Mouse (Mus musculus): ENCODE results near the gene Tcf3. TPM values are rescaled to one million over a fixed set of nuclear protein-coding genes. Genes with fewer than 3 reads are reported as not detected.

Gene Tcf3
- total RNA-seq, 2 experiments from 2014 or later = 51.9 to 53.7 TPM

DNA sequence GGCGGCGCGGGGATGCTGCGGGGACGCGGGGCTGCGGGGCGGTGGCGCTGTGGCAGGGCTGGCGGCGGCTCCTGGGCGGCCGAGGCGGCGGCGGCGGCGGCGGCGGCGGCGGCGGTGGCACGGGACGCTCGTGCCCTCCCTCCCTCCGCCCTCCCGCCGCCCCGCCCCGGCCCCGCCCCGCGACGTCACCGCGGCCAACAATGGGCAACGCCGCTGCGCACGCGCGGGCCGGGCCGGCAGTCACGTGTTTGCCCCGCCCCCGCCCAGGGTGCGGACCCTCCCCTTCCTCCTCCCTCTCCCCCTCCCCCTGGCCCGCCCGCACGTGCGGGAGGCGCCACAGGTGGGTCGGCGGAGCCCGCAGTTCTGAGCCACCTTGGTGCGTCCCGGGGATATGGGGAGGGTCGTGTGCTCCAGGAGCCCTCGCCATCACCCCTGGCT, 45.9 kb downstream of the Tcf3 start, which contains the start of gene Mex3d:
Gene Mex3d (minus strand): TSS at position 138 of the 438 bp plus-strand sequence.
- intact Hi-C loops (cut with DNase I) = no loop called here
- DNase-seq = peak; percentile 97

DNA sequence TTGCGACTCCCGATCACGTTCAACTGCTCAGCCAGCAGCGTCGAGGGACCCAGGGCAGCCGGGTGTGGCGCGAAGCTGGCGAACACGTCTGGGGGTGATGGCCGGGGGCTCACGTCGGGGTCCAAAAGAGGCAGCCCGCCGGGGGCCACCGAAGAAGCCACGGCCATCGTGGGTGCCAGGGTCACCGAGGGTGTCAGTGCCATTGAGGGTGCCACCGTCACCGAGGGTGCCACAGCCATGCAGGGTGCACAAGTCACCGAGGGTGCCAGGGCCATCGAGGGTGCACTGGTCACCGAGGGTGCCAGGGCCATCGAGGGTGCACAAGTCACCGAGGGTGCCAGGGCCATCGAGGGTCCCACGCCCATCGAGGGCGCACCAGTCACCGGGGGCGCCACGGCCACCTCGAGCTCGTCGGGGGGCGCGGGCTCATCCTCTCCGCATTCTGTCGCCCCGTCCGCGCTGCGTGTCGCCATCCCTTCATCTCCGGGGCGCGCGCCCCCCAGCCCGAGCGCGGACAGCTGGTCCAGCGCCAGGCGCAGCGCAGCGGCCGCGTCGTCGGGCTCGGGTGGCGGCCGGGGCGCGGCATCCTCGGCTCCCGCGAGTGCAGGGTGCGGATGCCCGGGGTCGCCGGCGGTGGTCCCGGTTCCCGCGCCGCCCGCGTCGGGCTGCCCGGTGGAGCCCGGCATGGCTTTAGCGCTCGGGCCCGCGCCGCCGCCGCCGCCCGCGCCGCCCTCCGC, 46.5 kb downstream of the Tcf3 start:
- intact Hi-C loops (cut with DNase I) = no loop called here
- DNase-seq = no peak

DNA sequence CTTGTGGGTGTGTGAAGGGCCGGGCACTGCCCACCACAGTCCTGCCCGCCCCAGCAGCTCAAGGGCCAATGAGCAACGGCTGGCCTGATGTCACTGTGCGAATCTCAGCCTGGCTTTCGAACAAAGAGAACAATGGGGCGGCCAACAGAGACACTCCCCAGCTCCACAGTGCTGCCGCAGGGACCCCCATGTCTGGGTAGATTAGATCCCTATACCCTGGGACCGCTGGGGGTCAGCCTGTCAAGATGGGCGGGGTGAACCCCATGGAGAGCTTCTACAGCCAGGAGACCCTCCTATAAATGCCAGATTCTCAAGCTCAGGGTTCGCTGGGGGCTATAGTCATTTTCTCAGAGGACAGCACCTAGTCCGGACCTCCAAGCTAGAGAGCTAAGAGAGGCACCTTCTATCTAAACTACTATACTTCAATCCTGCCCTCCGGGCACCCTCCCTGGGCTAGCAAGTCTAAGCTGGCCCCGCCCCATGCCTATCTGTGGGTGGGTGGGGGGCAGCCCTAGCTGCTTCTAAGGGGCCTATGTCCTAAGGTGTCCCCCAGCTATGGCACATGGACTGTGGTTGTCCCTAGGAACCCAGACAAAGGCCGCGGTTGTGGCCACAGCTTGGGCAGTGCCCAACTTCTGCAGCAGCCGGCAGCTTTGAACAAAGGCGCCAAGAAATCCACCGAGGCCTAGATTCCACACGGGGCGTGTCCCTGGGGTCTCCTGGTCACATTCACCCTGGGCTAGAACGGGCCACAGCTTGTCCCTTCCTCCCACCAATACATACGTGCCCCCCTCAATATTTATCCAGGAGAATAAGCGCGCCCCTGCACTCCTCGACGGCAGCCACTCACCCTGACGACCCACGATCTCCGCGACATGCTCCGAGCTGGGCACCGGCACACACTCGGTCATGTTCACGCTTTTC, 47.4 kb downstream of the Tcf3 start:
- intact Hi-C loops (cut with DNase I) = no loop called here
- DNase-seq = peak; percentile 76

DNA sequence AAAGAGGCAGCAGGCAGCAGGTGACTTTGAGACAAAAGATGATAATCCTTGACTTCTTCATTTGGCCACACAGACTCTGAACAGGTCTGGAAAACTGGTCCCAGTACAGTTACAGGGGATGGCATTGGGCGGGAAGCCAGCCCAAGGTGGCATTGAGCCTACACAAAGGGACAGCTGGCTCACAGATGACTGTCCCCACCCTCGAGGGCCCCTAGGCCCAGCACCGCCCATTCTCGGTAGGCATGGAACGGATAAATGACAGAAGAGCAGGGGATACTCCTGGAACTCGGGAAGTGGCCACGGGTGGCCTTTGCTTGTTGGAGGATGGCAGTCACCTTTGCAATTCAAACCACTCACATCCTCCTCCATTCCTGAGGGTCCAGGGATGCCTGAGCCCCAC, 48.1 kb downstream of the Tcf3 start:
- intact Hi-C loops (cut with DNase I) = no loop called here
- DNase-seq = peak; percentile 83

DNA sequence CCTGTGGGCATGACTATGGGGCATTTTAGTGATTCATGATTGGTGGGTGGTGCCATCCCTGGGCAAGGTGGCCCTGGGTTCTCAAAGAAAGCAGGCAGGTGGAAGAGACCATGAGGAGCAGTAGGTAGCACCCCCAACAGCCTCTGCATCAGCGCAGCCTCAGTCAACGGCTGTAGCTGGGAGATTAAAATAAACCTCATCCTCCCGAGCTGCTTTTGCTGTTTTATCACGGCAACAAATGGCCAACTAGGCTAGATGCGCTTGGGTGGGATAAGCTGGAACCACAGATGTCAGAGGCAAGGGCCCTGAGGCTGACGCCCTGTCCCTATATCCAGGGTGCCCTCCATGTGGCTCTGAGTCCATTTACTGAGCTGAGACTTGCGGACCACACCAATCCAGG, 48.7 kb downstream of the Tcf3 start:
- intact Hi-C loops (cut with DNase I) = no loop called here
- no peak for DNase-seq

DNA sequence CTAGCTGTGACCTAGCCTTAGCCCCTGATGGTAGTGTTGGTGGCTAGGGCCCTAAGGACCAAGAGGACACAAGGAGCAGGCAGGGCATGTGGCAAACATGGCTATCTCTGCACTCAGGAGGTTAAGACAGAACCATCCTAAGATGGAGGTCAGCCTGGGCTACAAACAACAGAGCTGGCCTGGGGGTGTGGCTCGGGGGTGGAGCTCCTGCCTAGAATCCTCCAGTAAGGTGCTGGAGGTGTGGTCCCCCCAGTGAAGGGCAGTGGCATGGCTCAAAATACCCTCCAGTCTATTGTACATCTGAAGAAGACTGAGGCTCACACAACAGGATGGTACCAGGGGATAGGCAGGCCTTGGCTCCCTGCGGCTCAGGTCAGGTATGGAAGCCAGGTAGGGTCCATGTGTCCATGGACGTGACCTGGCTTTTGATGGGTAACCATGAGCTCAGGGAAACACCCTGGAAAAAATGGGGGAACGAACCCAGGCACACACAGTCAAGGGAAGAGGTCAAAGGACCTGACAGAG, 49.3 kb downstream of the Tcf3 start:
- no peak for DNase-seq
- intact Hi-C loops (cut with DNase I) = no loop called here

DNA sequence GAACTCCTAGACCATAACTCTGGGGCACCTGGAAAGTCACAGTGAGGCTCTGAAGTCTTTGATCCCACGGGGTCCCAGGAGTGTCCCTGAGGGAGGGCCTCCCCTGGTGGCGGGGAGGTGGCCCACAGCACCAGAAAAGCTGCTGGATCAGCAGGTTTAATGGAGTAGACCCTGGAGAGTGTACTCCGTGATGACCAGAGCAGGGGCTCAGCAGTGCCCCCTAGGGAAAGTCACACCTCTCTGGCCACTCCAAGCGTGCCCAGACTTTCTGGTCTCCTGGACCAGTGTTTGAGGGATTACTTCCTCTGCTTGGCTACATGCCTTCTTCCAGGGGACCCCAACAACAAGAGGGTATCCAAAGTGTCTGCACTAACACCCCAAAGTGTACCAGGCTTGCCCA, 50.0 kb downstream of the Tcf3 start:
- DNase-seq = no peak
- intact Hi-C loops (cut with DNase I) = no loop called here

DNA sequence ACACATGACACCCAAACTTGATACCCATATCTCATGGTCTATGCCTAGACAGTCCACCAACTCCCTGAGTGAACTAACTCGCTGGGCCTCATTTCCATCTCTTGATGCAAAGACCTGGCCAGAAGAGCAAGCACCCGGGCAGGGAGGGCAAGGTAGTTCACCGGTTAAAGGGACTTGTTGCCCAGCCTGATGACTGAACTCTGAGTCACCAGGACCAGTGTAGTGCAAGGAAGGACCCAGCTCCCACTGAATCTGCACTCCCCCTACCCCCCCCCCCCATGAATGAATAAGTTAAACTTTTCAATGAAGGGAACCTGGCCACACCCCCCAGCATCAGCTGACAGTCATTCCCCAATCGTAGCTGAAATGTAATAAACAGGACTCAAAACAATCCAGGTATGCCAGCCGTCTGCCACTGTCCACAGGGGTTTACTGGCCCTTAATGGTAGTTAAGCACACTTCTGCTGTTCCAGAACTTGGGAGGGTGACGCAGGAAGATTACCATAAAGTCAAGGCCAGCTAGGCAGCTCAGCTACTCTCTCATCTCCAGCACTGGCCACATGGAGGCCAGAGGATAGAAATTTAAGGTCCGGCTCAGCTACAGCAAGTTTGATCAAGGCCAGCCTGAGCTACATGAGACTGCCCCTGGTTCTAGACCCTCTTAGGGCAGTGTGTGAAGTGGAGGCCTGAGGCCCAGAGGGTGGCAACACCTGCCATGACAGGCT, 50.6 kb downstream of the Tcf3 start:
- intact Hi-C loops (cut with DNase I) = no loop called here
- no peak for DNase-seq

DNA sequence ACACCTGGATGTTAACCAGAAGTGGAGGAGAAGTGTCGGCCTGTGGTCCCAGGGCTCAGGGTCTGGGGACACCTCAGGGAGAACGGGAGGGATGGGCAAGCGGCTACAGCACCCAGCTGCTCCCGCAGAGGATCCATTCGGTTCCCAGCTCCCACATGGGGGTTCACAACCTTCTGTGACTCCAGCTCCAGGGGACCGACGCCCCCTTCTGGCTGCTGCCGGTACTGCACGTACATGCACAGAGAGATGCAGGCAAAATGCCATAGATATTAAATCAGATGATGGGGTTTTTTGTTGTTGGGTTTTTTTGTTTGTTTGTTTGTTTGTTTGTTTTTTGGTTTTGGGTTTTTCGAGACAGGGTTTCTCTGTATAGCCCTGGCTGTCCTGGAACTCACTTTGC, 55.7 kb downstream of the Tcf3 start:
- peak; percentile 57 for DNase-seq
- intact Hi-C loops (cut with DNase I) = loop anchor here (5.0 kb wide), 1 partner anchor 35 kb away; no protein-coding TSS in a partner anchor

DNA sequence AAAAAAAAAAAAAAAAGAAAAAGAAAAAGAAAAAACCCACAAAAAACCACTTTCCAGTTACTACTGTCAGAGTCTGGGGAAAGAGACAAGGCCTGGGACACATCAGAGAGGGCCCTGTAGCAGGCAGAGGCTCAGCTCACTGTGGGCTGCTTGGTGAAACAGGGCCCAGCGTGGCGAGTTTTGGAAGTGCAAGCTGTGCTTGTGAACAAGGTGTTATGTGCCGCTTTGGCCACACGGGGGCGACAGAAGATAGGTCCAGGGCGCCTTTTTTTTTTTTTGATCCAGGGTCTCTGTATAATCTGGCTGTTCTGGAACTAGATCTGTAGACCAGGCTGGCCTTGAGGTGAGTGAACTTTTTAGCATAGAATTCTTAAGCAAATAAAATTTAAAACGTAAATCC, 57.3 kb downstream of the Tcf3 start:
- DNase-seq = peak; percentile 97
- intact Hi-C loops (cut with DNase I) = loop anchor here (5.0 kb wide), 1 partner anchor 34 kb away; no protein-coding TSS in a partner anchor

DNA sequence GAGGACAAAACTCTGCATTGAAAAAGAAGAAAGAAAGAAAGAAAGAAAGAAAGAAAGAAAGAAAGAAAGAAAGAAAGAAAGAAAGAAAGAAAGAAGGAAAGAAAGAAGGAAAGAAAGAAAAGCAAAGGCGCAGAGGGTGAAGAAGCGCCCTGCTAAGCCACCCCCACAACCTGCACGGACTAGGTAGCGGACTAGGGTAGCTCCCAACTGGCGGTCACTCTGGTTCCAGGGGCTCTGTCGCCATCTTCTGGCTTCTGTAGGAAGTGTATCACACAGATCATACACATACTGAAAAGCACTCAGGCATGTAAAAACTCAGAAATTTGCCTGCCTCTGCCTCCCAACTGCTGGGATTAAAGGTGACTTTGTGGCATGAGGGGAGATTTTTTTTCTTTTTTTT, 59.4 kb downstream of the Tcf3 start:
- intact Hi-C loops (cut with DNase I) = no loop called here
- peak; percentile 76 for DNase-seq

DNA sequence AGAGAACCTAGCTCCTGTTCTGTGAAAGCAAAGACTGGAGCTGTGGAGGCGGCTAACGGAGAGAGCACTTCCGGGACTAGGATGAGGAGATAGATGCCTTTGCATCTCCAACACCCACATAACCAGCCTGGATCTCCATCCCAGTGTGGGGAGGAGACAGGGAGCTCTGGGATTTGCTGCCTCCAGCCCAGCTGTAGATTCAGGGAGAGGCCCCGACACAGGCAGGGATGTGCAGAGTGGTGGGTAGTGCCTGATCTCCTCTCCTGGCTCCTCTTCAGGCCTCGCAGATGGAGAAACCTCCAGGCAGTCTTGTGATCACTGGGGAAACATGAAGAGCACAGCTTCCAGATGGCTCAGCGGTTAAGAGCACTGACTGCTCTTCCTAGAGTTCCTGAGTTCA, 60.7 kb downstream of the Tcf3 start:
- intact Hi-C loops (cut with DNase I) = no loop called here
- no peak for DNase-seq

DNA sequence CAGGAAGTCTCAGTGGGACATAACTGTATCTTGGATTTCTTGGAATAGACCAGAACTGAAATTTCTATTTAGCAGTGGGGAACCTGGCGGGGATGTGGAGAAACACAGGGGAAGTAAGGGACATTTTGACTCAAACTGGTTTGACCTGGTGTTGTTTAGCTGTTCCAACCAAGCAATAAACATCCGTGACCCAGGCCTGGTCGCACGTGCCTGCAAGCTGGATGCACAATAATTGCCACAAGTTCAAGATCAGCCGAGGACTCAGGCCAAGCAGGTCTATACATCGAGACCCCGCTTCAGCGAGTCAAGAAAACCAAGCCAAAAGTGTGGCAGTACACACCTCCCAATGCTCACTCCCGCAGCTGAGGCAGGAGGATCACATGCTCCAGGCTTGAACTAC, 61.5 kb downstream of the Tcf3 start:
- DNase-seq = no peak
- intact Hi-C loops (cut with DNase I) = no loop called here

DNA sequence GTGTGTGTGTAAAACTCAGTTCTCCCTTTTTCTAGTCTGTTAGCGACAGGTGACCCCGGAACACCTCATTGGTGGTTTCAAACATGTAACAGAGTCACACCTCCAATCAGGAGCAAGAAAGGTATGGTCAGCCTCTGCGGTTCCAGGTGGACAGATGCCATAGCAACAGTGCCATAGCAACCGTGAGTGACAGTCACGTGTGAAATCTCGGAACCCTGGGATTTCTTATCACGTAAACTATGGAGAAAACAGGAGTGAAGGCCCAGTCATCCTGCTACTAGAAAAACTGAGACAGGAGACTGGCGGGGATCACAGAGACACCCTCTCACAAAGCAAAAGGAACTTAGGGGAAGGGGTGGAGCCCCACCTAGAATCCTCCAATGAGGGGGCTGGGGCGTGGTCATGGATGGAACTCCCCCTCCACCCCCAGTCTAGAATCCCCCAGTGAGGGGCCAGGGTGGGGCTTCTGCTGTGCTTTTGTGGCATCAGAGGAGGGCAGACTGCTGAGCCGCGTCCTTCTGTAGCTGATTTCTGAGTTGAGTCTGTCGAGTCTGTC, 62.0 kb downstream of the Tcf3 start:
- peak; percentile 61 for DNase-seq
- intact Hi-C loops (cut with DNase I) = no loop called here

DNA sequence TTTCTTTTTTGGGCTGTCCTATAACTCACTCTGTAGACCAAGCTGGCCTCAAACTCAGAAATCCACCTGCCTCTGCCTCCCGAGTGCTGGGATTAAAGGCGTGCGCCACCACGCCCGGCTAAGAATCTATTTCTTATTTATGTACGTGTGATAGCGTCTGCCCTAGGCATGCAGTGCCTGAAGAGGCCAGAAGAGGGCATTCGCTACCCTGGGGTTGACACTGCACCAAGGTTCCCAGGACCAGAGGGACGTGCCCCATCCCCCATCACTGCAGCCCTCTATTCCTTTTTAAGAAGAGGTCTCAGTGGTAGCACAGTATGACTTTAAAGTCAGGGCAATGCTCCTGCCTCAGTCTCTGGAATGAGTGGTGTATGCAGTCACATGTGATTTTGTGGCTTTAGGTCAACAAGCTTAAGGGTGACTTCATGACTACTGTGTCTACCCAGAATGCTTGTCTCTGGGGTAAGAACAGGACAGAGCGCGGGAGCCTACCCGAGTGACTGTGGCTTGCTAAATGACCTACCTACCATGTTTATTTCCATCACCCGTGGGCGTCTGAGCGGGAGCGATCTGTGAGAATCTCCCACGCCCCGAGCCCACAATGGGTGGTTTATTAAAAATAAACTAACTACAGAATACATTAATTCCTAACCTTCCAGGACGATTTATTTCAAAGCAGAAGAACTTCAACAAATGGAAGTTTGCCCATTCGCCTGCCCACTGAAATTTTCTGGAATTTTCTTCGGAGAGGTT, 63.3 kb downstream of the Tcf3 start:
- intact Hi-C loops (cut with DNase I) = no loop called here
- DNase-seq = no peak

DNA sequence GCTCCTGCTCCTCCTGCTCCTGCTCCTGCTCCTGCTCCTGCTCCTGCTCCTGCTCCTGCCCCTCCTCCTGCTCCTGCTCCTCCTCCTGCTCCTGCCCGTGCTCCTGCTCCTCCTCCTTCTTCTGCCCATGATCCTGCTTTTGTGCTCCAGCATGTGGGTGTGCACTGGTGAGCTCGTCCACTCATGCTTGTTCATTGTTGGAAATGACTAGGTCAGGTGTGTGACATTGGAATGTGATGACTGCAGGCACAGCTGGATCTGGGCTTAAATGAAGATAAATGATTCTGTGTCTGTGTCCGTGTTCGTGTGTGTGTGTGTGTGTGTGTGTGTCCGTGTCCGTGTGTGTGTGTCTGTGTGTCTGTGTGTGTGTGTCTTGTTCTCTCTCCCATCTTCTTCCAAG, 65.1 kb downstream of the Tcf3 start:
- no peak for DNase-seq
- intact Hi-C loops (cut with DNase I) = no loop called here

DNA sequence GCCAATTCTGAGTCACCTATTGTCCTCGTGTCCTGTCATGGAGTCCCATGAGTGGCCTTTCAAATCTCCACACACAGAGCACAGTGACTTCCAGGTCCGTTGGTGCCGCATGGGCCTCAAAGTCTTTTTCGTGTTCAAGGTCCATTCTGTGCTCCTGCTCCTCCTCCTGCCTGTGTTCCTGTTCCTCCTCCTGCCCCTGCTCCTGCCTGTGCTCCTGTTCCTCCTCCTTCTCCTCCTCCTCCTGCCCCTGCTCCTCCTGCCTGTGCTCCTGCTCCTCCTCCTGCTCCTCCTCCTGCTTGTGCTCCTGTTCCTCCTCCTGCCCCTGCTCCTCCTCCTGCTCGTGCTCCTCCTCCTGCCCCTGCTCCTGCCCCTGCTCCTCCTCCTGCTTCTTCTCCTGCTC, 65.5 kb downstream of the Tcf3 start:
- no peak for DNase-seq
- intact Hi-C loops (cut with DNase I) = no loop called here

DNA sequence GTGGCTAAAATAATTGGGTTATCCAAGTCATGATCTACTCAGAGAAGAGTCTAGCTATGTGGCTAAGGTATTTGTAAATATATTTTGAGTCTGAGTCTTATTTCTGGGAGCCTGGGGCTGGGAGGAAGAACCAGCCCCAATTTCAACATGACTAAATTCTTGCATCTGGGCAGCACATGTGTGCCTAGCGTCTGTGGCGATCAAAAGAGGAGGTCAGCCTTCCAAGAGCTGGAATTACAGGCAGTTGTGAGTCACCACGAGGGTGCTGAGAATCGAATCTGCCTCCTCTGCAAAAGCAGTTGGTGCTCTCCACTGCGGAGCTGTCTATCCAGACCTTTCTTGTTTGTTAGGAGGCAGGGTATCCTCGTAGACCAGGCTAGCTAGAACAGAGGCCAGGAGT, 67.7 kb downstream of the Tcf3 start:
- no peak for DNase-seq
- intact Hi-C loops (cut with DNase I) = no loop called here

DNA sequence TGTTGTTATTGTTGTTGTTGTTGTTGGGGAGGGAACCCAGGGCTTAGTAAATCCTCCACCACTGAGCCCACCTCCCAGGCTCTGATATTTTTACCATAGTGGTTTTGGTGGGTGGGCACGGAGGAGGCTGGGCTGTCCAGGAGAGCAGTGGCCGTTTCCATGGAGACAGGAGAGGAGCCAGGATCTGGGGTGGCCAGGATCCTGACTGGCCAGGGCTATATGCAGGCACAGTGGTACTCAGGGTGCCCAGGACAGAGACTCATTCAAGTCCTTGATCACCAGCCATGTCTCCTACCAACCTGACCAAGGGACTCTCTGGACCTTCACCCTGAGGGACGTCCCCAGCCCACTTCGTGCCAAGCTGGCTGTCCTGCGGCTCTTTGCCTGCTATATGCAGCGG, 69.7 kb downstream of the Tcf3 start:
- DNase-seq = no peak
- intact Hi-C loops (cut with DNase I) = no loop called here
